In the genomic region with DNA sequence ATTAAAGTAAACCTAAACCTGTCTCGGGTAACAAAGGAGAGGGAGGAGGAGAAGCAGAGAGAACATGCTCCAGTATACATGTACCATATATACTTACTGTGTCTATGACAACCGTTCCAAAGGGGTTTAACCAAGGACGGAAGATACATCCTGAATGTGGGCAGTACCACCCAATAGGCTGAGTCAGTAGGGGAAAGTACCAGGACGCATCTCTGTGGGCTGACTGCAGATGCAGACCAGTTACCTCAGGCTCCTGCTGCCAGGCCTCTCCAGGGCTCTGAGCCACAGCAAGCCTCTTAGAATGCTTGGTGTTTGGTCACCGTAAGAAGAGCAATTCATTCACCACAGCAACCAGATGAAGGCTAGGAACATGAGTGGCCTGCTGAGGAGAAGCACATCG, we compare ENCODE assay signal across 21 mouse cellular contexts. TPM values are rescaled to one million over a fixed set of nuclear protein-coding genes. Genes with fewer than 3 reads are reported as not detected.
A peak's percentile ranks its signal among the peaks of the same experiment; 100 is the strongest.
DNase-seq lines count a peak whose midpoint lies in the region; ATAC-seq and TF ChIP-seq lines count a peak whose summit lies in the region.
"Had no signal": no experiment of that assay in that cellular context is flagged by ENCODE, and none has a peak within 500 bp of the region (broad histone marks: within the 10 kb centered on the region; RNA-seq: fewer than 3 reads in every experiment).

No protein-coding gene starts in this region.

- in situ Hi-C loops in ES-E14 (cut with MboI; ENCODE audit: low sequenced_read_pairs in 2 of 2, unreplicated experiment in 2 of 2), result no loop called here

- H3K27me3 ChIP-seq in midbrain, embryonic 13.5 days, result no peaks in the 10 kb centered on the region
- H3K27me3 ChIP-seq: embryonic facial prominence, embryonic 15.5 days; forebrain, embryonic 15.5 days; heart, embryonic 15.5 days; hindbrain, embryonic 13.5 days had no signal

- no peaks in the 10 kb centered on the region for H3K9me3 ChIP-seq in ES-E14 (ENCODE audit: control insufficient read depth, insufficient read depth, low read depth, low read length)
- H3K9me3 ChIP-seq in midbrain, embryonic 13.5 days, result no peaks in the 10 kb centered on the region
- H3K9me3 ChIP-seq: embryonic facial prominence, embryonic 15.5 days; forebrain, embryonic 15.5 days; heart, embryonic 15.5 days; hindbrain, embryonic 13.5 days had no signal

- H3K36me3 ChIP-seq in ES-E14 (ENCODE audit: control insufficient read depth, insufficient read depth, low read length, poor library complexity, severe bottlenecking), result peaks cover 24% of the 10 kb centered on the region
- no peaks in the 10 kb centered on the region for H3K36me3 ChIP-seq in midbrain, embryonic 13.5 days
- H3K36me3 ChIP-seq: embryonic facial prominence, embryonic 15.5 days; forebrain, embryonic 15.5 days; heart, embryonic 15.5 days; hindbrain, embryonic 13.5 days had no signal

- peaks cover 7% of the 10 kb centered on the region in 2 experiments; a peak in 2 of 4 replicates for H3K4me1 ChIP-seq in ES-E14 (ENCODE audit: control insufficient read depth in 2 of 2, insufficient read depth in 2 of 2, low read length in 2 of 2, poor library complexity in 1 of 2)
- 0 out of 2 replicates have a peak, but pooled peaks cover 3% of the 10 kb centered on the region for H3K4me1 ChIP-seq in midbrain, embryonic 13.5 days (replicated peaks)
- H3K4me1 ChIP-seq: embryonic facial prominence, embryonic 15.5 days; forebrain, embryonic 15.5 days; heart, embryonic 15.5 days had no signal

- H3K4me3 ChIP-seq in ES-E14 (ENCODE audit: insufficient read depth in 1 of 2, low read depth in 1 of 2, low read length in 2 of 2, poor library complexity in 1 of 2, severe bottlenecking in 1 of 2), result peak overlapping the region in 1 of 2 experiments; percentile 33; a peak in 1 of 4 replicates
- no peak overlapping the region for H3K4me3 ChIP-seq in midbrain, embryonic 13.5 days (replicated peaks)
- H3K4me3 ChIP-seq: embryonic facial prominence, embryonic 15.5 days; forebrain, embryonic 15.5 days; heart, adult 2 months; heart, embryonic 15.5 days; hindbrain, embryonic 13.5 days had no signal

- no peak overlapping the region for H3K4me2 ChIP-seq in midbrain, embryonic 13.5 days (replicated peaks)
- H3K4me2 ChIP-seq: embryonic facial prominence, embryonic 15.5 days; forebrain, embryonic 15.5 days; heart, embryonic 11.5 days; heart, embryonic 15.5 days; hindbrain, embryonic 13.5 days had no signal

- H3K27ac ChIP-seq in ES-E14 (ENCODE audit: insufficient read depth, low read depth, low read length, poor library complexity, severe bottlenecking), result no peak overlapping the region
- no peak overlapping the region for H3K27ac ChIP-seq in midbrain, embryonic 13.5 days
- H3K27ac ChIP-seq: embryonic facial prominence, embryonic 15.5 days; forebrain, embryonic 15.5 days; heart, adult 2 months; heart, embryonic 15.5 days; hindbrain, embryonic 13.5 days; hindbrain, postnatal 0 days had no signal

- H3K9ac ChIP-seq in ES-E14 (ENCODE audit: insufficient read depth, low read depth, low read length, poor library complexity, severe bottlenecking), result peak overlapping the region; percentile 66
- no peak overlapping the region for H3K9ac ChIP-seq in midbrain, embryonic 13.5 days (replicated peaks)
- H3K9ac ChIP-seq: embryonic facial prominence, embryonic 15.5 days; forebrain, embryonic 15.5 days; heart, embryonic 15.5 days; hindbrain, embryonic 13.5 days had no signal

- DNase-seq in A20 (ENCODE audit: low read depth, low spot score) (peak; percentile 44), ES-E14 (ENCODE audit: low read depth, low spot score) (no peak)
- peak; percentile 46 for DNase-seq in CD4-positive, CD25-positive, alpha-beta regulatory T cell, adult 2 months (ENCODE audit: low read depth, low spot score)
- DNase-seq in c-Kit-positive CD71-positive TER-119-positive erythroid progenitor cells, embryonic 14.5 days (ENCODE audit: low spot score), result no peak
- DNase-seq in urinary bladder, adult 18-20 months (ENCODE audit: low spot score in 2 of 2), result no peak
- DNase-seq: adrenal gland, postnatal 14 days; cerebellum, adult 2 months; cerebellum, postnatal 10 days; embryo, embryonic 11 days; gastrocnemius, postnatal 14 days; heart, adult 2 months; heart, postnatal 14 days had no signal

- WGBS in midbrain, embryonic 13.5 days, result 97% methylated on average over 6 of the region's 6 CpGs

- ATAC-seq in inflammation-experienced regulatory T-cells, adult 6 months, result peak; percentile 85
- no peak for ATAC-seq in midbrain, embryonic 13.5 days
- ATAC-seq: forebrain, embryonic 15.5 days; hindbrain, postnatal 0 days; intestine, embryonic 16.5 days had no signal

TF ChIP-seq in ES-E14, 5 proteins besides CTCF, POLR2A, EP300 and RAD21:
- TF ChIP-seq ZC3H11A (IDR thresholded peaks at IDR 0.05; ENCODE audit: borderline replicate concordance, low read depth, low read length) (no peak), ZNF384 (IDR thresholded peaks at IDR 0.05; ENCODE audit: low read depth, low read length) (no peak), CHD2 (IDR thresholded peaks at IDR 0.05; ENCODE audit: low read depth, low read length) (no peak), HCFC1 (IDR thresholded peaks at IDR 0.05; ENCODE audit: borderline replicate concordance, insufficient read depth, low read length) (no peak), MAFK (IDR thresholded peaks at IDR 0.05; ENCODE audit: insufficient read depth, low read depth, low read length) (no peak)

RNA-seq across cellular contexts. Expression of a gene that starts 28.9 kb away (rescaled TPM):
- 23.3 and 31.8 TPM in 2 replicates for total RNA-seq in ES-E14 (2012; rRNA removed)
- 10 to 100 TPM; 64.5 to 85.7 (median 78.2) TPM for polyA plus RNA-seq in inflammation-experienced regulatory T-cells, adult 6 months (2017; shearing (Covaris generic))
- polyA plus RNA-seq in midbrain, embryonic 13.5 days (2015; fragmentation: Nextera tagmentation; extraction: Ambion mirVana), result 109 and 127 TPM in 2 replicates

Comparison
In these comparisons a context has a peak if more than half of its experiments do, and no peak if none do; other contexts are left out.
1. DNase-seq: peak in A20 (single experiment) and CD4-positive, CD25-positive, alpha-beta regulatory T cell, adult 2 months (single experiment); none in ES-E14 (single experiment), c-Kit-positive CD71-positive TER-119-positive erythroid progenitor cells, embryonic 14.5 days (single experiment) and urinary bladder, adult 18-20 months (0 of 2).